11 mouse cellular contexts compared by ENCODE assay signal in the genomic region with DNA sequence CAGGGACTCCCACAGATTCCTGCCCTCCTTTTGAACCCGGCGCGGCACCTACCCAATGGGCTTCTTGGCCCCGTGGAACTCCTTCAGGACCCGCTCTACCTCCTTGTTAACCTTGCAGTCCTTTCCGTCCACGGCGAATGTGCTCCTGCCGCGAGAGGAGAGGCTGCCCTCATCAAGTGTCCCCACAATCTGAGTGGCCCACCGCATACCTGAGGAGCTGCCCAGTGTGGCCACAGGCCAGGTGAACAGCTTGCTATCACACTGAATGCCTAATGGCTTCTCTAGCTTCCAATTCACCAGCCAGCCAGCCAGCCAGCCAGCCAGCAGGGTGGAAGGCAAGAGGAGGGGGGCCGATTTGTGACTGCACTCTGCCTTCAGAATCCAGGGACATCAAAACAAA.
"Had no signal": no experiment of that assay in that cellular context is flagged by ENCODE, and none has a peak within 500 bp of the region (broad histone marks: within the 10 kb centered on the region; RNA-seq: fewer than 3 reads in every experiment).

No protein-coding gene starts in this region.

- H3K27ac ChIP-seq: kidney, embryonic 15.5 days; left cerebral cortex, adult 2 months; limb, embryonic 13.5 days; liver, embryonic 14.5 days; midbrain, embryonic 13.5 days; neural tube, embryonic 15.5 days; stomach, postnatal 0 days had no signal

- DNase-seq: kidney, postnatal 14 days; lung, adult 18-20 months; thymus, postnatal 4 days had no signal

- H3K27me3 ChIP-seq: kidney, embryonic 15.5 days; limb, embryonic 13.5 days; midbrain, embryonic 13.5 days; neural tube, embryonic 15.5 days had no signal

- H3K9ac ChIP-seq: kidney, embryonic 15.5 days; limb, embryonic 13.5 days; liver, embryonic 14.5 days; midbrain, embryonic 13.5 days; neural tube, embryonic 15.5 days had no signal

- H3K4me3 ChIP-seq: kidney, embryonic 15.5 days; left cerebral cortex, adult 2 months; limb, embryonic 13.5 days; midbrain, embryonic 13.5 days; myocyte; neural tube, embryonic 15.5 days had no signal

- ATAC-seq: midbrain, embryonic 13.5 days had no signal

- H3K4me2 ChIP-seq: kidney, embryonic 15.5 days; limb, embryonic 13.5 days; midbrain, embryonic 13.5 days; neural tube, embryonic 15.5 days had no signal

- H3K9me3 ChIP-seq: kidney, embryonic 15.5 days; limb, embryonic 13.5 days; midbrain, embryonic 13.5 days; neural tube, embryonic 15.5 days had no signal
